Mouse (Mus musculus) frontal cortex, postnatal 14 days (tissue): ENCODE measurements around the gene Rpl36a.
"Not testable (repeated sequence)": the region's sequence is repeated elsewhere in the genome, so short reads cannot be mapped to it uniquely, and the experiment has no call there.

Experiments
- DNase-seq, 2 experiments: peaks; one replicate each; pipeline ENCODE4 v3.0.0; 2022; ENCODE audit warnings: low spot score in 2 of 2

The Rpl36a gene

GRCm38 (mm10) chrX:134585103-134586002 is at the start of gene Rpl36a:
Gene Rpl36a, plus strand, starts transcription at chrX:134585654.
- DNase-seq, result peak; percentile 85

- not testable (repeated sequence) for DNase-seq
These were observed 45.7 kb upstream of the Rpl36a start for GRCm38 (mm10) chrX:134539795-134540194.

DNA sequence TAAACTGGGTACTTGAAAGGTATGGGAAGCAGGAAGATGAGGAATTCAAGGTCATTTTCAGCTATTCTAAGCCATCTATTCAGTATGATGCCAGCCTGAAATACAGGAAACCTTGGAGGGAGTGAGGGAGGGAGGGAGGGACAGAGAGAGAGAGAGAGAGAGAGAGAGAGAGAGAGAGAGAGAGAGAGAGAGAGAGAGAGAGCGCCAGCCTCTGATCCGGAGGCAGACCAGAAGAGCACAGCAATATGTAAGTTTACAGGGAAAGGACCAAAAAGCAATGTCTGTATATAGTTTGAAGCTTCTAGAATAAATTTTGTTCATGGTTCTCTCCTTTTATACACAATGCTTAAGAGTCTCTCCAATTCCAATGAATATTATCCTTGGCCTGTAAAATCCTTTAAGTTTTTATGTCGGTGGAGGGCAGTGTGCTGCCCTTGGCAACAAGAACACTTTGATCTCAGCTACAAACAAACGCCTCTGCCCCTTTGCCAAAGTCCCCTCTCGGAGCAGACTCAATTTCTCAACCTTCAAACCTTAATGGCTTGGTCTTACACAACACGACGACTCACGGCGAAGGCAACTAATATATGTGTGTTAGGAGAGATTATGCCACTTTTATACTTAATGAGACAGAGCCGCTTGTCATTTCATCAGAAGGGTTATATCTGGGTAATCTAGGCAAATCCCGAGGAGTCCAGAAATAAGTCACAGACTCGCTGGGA is 44.9 kb upstream of the Rpl36a start:
- no peak for DNase-seq

- DNase-seq, result peak; percentile 10 to 21
These were observed 44.1 kb upstream of the Rpl36a start, which contains the start of gene Timm8a1 for GRCm38 (mm10) chrX:134541145-134541954. Gene Timm8a1, minus strand, starts transcription at chrX:134541865.

DNA sequence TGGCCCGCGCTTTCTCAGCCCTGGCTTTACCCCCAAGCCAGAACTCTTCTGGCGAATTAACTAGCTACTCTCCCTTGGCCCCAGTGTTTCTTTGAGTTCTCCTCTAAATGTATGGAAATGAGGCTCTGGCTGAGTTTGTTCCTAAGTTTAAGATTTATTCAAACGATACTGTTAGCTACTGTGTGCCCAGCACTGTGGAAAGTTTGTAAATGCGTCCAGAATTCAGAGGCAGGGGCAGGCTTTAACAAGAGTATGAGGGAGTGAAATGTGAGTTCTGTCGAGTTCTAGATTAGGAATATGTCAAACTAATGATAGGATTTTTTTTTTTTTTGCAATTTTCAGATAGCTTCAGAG is 43.5 kb upstream of the Rpl36a start:
- no peak for DNase-seq

- no peak for DNase-seq
These were observed 38.1 kb upstream of the Rpl36a start for GRCm38 (mm10) chrX:134547330-134547729.

DNA sequence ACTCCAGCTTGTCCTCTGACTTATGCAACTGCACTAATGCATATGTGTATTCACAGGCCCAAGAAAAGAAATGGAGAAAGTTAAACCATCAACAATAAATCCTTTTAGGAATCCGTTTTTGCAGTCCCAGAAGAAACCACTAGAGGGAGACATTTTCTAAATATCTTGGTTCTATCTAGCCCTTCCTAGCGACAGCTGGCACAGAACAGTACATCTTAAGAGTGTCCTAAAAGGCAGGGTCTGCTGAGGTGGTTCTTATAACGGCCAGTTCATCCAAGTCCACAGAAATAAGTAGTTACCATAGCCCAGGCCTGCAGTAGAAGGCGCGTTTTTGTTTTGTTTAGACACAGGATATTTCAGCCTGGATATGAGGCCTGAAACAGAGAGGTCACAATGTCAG is 34.6 kb upstream of the Rpl36a start:
- no peak for DNase-seq

- no peak for DNase-seq
These were observed 32.1 kb upstream of the Rpl36a start for GRCm38 (mm10) chrX:134553326-134553725.

- DNase-seq, result no peak
These were observed 31.0 kb upstream of the Rpl36a start for GRCm38 (mm10) chrX:134554425-134554824.

DNA sequence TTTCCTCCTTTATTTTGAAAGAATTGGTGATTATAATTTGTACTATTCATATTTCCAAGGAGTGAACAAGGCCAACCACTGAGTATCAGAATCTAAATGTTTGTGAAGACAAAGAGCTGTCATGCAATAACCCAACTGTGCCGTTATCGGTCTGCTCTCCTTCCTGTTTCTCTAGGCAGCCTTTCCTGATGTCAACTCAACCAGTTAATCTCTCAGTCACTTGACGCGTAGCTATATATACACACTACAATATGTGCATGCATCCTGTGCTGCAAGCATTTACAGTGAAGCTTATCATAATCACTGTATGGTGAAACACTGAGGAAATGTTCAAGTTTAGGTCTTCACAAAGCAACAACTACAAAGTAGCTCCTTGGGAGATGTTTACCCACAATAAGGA is 21.1 kb upstream of the Rpl36a start:
- no peak for DNase-seq

DNA sequence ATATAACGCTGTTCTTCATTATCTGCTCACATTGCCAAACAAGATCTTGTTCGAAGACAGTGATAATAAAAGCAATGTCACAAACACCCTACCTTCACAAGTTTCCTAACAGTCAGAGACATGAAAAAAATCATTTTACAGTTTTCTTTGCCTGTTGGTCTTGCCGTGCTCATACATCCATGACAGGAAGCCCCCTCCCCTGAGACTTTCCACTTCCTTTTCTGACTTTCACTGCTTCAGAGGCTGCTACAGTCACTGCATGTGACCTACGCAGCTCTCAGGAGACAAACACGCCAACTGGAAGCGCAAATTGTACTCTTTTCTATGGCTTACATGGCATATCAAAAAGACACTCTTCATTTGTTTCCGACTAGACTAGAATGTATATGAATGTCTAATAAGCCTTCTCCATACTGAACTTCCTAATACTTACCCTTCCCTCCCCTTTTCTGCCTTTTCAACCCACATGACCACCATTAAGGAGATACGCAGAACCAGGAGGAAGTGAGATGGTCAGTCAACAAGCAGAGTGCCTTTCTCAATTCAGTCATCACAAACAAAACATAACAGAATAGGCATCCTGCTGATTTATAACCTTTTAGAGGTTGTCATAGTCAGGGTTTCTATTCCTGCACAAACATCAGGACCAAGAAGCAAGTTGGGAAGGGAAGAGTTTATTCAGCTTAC is 18.8 kb upstream of the Rpl36a start:
- DNase-seq, result no peak

GRCm38 (mm10) chrX:134577896-134578295 is 7.6 kb upstream of the Rpl36a start:
- no peak for DNase-seq

- DNase-seq, result no peak
These were observed 4.7 kb upstream of the Rpl36a start for GRCm38 (mm10) chrX:134580528-134581305.

- no peak for DNase-seq
These were observed 3.2 kb upstream of the Rpl36a start for GRCm38 (mm10) chrX:134582270-134582669.

- no peak for DNase-seq
These were observed 2.4 kb upstream of the Rpl36a start, which contains the start of gene Btk for GRCm38 (mm10) chrX:134582888-134583669. Gene Btk, minus strand, starts transcription at chrX:134583570.

DNA sequence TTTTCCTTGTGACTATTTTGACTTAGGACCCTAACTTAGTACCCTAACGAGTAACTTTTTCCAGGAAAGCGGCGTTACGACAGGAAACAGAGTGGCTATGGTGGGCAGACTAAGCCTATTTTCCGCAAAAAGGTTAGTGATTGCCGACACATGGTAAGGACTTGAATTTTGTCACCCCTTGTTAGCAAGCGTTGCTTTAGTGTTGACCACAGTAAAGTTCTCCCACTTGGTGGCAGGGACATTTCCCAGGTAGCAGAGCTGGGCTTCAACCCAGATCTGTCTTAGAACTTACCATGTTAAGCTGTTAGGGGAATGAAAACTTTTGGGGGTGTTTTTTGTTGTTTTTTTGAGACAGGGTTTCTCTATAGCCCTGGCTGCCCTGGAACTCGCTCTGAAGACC is 993 bp downstream of the Rpl36a start:
- DNase-seq, result no peak

- DNase-seq, result no peak
These were observed 2.8 kb downstream of the Rpl36a start for GRCm38 (mm10) chrX:134588261-134588660.

DNA sequence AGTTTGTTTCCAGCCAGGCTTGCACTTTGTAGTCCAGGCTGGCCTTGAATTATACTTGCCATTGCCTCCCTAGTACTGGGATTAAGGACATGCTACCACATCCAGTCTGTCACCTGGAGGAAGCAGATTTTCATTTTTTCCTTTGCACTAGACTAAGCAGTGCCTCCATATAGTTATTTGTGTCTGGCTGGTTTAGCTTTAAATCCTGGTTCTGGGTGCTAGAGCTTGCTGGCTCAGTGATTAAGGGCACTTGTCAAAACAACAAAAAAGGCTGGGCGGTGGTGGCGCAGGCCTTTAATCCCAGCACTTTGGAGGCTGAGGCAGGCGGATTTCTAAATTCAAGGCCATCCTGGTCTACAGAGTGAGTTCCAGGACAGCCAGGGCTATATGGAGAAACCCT is 3.5 kb downstream of the Rpl36a start:
- DNase-seq, result no peak

- DNase-seq, result no peak
These were observed 4.4 kb downstream of the Rpl36a start for GRCm38 (mm10) chrX:134589836-134590235.
